Mouse (Mus musculus) cerebellum, adult 2 months (tissue): ENCODE results near the gene Pax2.

Experiments used
- CTCF ChIP-seq: fragments of 200-500 bp; IDR thresholded peaks from 2 replicates; pipeline ENCODE4 v1.5.1; 2011; ENCODE audit warnings: low read depth, mild to moderate bottlenecking, control low read depth, low read length, moderate library complexity, borderline replicate concordance; ENCODE audit not compliant: insufficient read depth
- POLR2A ChIP-seq: fragments of 200-500 bp; IDR thresholded peaks from 2 replicates; pipeline ENCODE4 v1.6.1; 2011; ENCODE audit warnings: low read length, control low read depth, borderline replicate concordance; ENCODE audit not compliant: insufficient read depth

DNA sequence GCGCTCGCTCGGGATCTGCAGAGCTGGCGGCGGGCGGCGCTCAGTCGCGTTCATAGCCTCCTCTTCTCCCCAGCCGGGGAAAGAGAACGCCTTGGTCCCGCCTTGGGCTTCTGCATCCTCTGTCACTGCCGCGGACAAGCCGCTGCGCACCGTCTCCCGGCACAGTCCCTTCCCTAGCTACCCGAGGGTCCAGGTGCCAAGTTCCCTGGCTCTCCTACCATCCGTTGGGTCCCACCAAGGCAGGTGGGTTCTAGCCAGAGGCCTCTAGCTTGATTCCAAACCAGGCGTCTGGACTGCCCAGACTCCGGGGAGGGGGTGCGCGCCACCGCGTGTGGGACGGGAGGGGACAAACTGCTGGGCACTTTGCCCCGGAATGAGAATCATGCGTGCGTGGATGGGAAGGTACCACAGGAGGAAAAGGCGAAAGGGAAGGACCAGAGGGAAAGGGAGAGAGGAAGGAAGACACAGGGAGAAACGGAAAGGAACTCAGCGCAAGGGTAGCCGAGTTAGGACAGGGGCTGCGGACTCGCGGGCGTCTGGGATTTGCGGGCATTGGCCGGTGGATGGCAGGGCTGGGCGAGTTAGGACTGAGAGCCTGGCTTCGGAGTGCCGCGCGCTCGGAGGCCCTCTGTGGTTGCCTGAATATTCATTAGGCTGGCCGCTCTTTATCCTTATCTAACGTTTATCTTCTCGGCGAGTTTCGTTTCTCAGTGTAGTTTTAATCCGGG lies at the start of gene Pax2:
- TF ChIP-seq POLR2A (no peak), CTCF (no peak)
